Mouse (Mus musculus): ENCODE data around the gene Serpinb12. TPM values are rescaled to one million over a fixed set of nuclear protein-coding genes. Genes with fewer than 3 reads are reported as not detected.
"Not testable (repeated sequence)": the region's sequence is repeated elsewhere in the genome, so short reads cannot be mapped to it uniquely, and the experiment has no call there.

The Serpinb12 gene
- polyA plus RNA-seq (2014; fragmentation: Nextera tagmentation; extraction: Ambion mirVana) = not detected in 2 replicates

- Histone ChIP-seq H3K9ac (ENCODE audit: low read length) (no peak within 1 kb of the TSS), H3K4me3 (ENCODE audit: low read depth, low read length) (no peak within 1 kb of the TSS), H3K4me1 (ENCODE audit: control insufficient read depth, insufficient read depth, low read length) (no peaks in the 10 kb centered on the region), H3K27ac (replicated peaks; ENCODE audit: low read depth, low read length) (no peak within 1 kb of the TSS), H3K9me3 (ENCODE audit: control insufficient read depth, low read length) (no peaks in the 10 kb centered on the region), H3K4me2 (ENCODE audit: low read depth, severe bottlenecking) (no peak within 1 kb of the TSS), H3K27me3 (ENCODE audit: control insufficient read depth, insufficient read depth, low read length) (no peaks in the 10 kb centered on the region), H3K36me3 (ENCODE audit: control insufficient read depth, insufficient read depth, low read length) (no peaks in the 10 kb centered on the region)
- ATAC-seq (ENCODE audit: insufficient number of reproducible peaks, low FRiP score, low TSS enrichment, low read depth) (no peak), DNase-seq (ENCODE audit: low spot score) (no peak)
- WGBS = 84% methylated on average over 6 of the region's 6 CpGs
Measured at GRCm38 (mm10) chr1:106934265-106934664, at the start of gene Serpinb12. TSS of gene Serpinb12 (plus strand) at chr1:106934449.

- not testable (repeated sequence) for H3K4me1 ChIP-seq (ENCODE audit: control insufficient read depth, insufficient read depth, low read length); H3K27ac ChIP-seq (replicated peaks; ENCODE audit: low read depth, low read length); H3K27me3 ChIP-seq (ENCODE audit: control insufficient read depth, insufficient read depth, low read length); H3K9ac ChIP-seq (ENCODE audit: low read length); H3K4me3 ChIP-seq (ENCODE audit: low read depth, low read length); H3K9me3 ChIP-seq (ENCODE audit: control insufficient read depth, low read length); H3K36me3 ChIP-seq (ENCODE audit: control insufficient read depth, insufficient read depth, low read length); ATAC-seq (ENCODE audit: insufficient number of reproducible peaks, low FRiP score, low TSS enrichment, low read depth); DNase-seq (ENCODE audit: low spot score); H3K4me2 ChIP-seq (ENCODE audit: low read depth, severe bottlenecking)
Measured at GRCm38 (mm10) chr1:106895142-106895541, 39.1 kb upstream of the Serpinb12 start.

DNA sequence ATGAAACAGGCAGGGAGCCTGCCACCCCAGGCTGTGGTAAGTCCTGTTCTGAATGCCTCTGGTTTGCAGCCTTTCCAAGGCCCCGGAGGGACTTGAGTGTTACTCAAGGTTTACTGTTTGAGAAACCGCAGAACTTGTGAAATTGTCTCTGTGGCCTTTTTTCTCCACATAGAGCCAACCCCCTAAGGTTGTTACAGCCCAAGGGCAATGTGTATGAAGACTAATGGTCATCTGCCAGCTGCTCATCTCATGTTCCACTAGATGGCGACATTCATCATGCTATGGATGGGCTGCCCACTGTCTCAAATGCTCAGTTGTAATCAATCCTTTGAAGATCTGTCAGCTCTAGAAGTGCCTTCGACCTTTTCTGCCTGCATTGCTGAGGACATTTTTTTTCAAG lies 32.8 kb upstream of the Serpinb12 start:
- Histone ChIP-seq H3K4me3 (ENCODE audit: low read depth, low read length) (no peak overlapping the region), H3K27ac (replicated peaks; ENCODE audit: low read depth, low read length) (no peak overlapping the region), H3K4me1 (ENCODE audit: control insufficient read depth, insufficient read depth, low read length) (no peaks in the 10 kb centered on the region), H3K4me2 (ENCODE audit: low read depth, severe bottlenecking) (no peak overlapping the region), H3K9ac (ENCODE audit: low read length) (no peak overlapping the region), H3K9me3 (ENCODE audit: control insufficient read depth, low read length) (no peaks in the 10 kb centered on the region), H3K27me3 (ENCODE audit: control insufficient read depth, insufficient read depth, low read length) (no peaks in the 10 kb centered on the region), H3K36me3 (ENCODE audit: control insufficient read depth, insufficient read depth, low read length) (no peaks in the 10 kb centered on the region)
- DNase-seq (ENCODE audit: low spot score) (peak; percentile 23), ATAC-seq (ENCODE audit: insufficient number of reproducible peaks, low FRiP score, low TSS enrichment, low read depth) (no peak)
- WGBS = 33% methylated on average over 4 of the region's 4 CpGs

GRCm38 (mm10) chr1:106931954-106932353 lies 2.3 kb upstream of the Serpinb12 start:
- no peak overlapping the region for H3K4me2 ChIP-seq (ENCODE audit: low read depth, severe bottlenecking)
- H3K4me1 ChIP-seq (ENCODE audit: control insufficient read depth, insufficient read depth, low read length) = no peaks in the 10 kb centered on the region
- no peaks in the 10 kb centered on the region for H3K9me3 ChIP-seq (ENCODE audit: control insufficient read depth, low read length)
- no peak overlapping the region for H3K4me3 ChIP-seq (ENCODE audit: low read depth, low read length)
- no peak overlapping the region for H3K9ac ChIP-seq (ENCODE audit: low read length)
- no peak for ATAC-seq (ENCODE audit: insufficient number of reproducible peaks, low FRiP score, low TSS enrichment, low read depth)
- H3K27me3 ChIP-seq (ENCODE audit: control insufficient read depth, insufficient read depth, low read length) = no peaks in the 10 kb centered on the region
- no peak for DNase-seq (ENCODE audit: low spot score)
- no peak overlapping the region for H3K27ac ChIP-seq (replicated peaks; ENCODE audit: low read depth, low read length)
- 87% methylated on average over 4 of the region's 4 CpGs for WGBS
- H3K36me3 ChIP-seq (ENCODE audit: control insufficient read depth, insufficient read depth, low read length) = no peaks in the 10 kb centered on the region

GRCm38 (mm10) chr1:106933658-106934057 lies 591 bp upstream of the Serpinb12 start:
- no peak for DNase-seq (ENCODE audit: low spot score)
- Histone ChIP-seq H3K4me3 (ENCODE audit: low read depth, low read length) (no peak overlapping the region), H3K27ac (replicated peaks; ENCODE audit: low read depth, low read length) (no peak overlapping the region), H3K4me2 (ENCODE audit: low read depth, severe bottlenecking) (no peak overlapping the region), H3K4me1 (ENCODE audit: control insufficient read depth, insufficient read depth, low read length) (no peaks in the 10 kb centered on the region), H3K9ac (ENCODE audit: low read length) (no peak overlapping the region), H3K27me3 (ENCODE audit: control insufficient read depth, insufficient read depth, low read length) (no peaks in the 10 kb centered on the region), H3K9me3 (ENCODE audit: control insufficient read depth, low read length) (no peaks in the 10 kb centered on the region), H3K36me3 (ENCODE audit: control insufficient read depth, insufficient read depth, low read length) (no peaks in the 10 kb centered on the region)
- ATAC-seq (ENCODE audit: insufficient number of reproducible peaks, low FRiP score, low TSS enrichment, low read depth) = no peak

DNA sequence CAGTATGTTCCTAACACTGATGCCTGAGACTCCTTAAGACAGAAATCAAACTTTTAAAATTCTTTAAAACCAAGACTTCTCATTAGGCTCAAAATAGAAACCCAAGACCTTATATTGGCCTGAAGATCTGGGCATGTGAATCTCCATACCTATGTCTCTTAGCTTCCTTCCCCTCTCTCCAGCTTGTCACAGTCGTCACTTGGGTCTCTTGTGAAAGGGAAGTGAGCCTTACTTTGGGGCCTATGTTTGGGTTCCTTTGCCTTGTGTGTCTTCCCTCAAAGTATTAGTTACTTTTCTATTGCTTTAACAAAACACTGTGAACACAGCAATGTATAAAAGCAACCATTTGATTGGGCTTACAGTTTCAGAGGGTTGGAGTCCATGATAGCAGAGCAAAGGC lies 13.0 kb downstream of the Serpinb12 start:
- no peak overlapping the region for H3K4me3 ChIP-seq (ENCODE audit: low read depth, low read length)
- H3K9ac ChIP-seq (ENCODE audit: low read length) = no peak overlapping the region
- no peaks in the 10 kb centered on the region for H3K9me3 ChIP-seq (ENCODE audit: control insufficient read depth, low read length)
- H3K4me1 ChIP-seq (ENCODE audit: control insufficient read depth, insufficient read depth, low read length) = no peaks in the 10 kb centered on the region
- H3K36me3 ChIP-seq (ENCODE audit: control insufficient read depth, insufficient read depth, low read length) = no peaks in the 10 kb centered on the region
- no peaks in the 10 kb centered on the region for H3K27me3 ChIP-seq (ENCODE audit: control insufficient read depth, insufficient read depth, low read length)
- ATAC-seq (ENCODE audit: insufficient number of reproducible peaks, low FRiP score, low TSS enrichment, low read depth) = no peak
- no peak overlapping the region for H3K4me2 ChIP-seq (ENCODE audit: low read depth, severe bottlenecking)
- H3K27ac ChIP-seq (replicated peaks; ENCODE audit: low read depth, low read length) = no peak overlapping the region
- WGBS = 83% methylated on average over 1 of the region's 1 CpGs
- DNase-seq (ENCODE audit: low spot score) = no peak

DNA sequence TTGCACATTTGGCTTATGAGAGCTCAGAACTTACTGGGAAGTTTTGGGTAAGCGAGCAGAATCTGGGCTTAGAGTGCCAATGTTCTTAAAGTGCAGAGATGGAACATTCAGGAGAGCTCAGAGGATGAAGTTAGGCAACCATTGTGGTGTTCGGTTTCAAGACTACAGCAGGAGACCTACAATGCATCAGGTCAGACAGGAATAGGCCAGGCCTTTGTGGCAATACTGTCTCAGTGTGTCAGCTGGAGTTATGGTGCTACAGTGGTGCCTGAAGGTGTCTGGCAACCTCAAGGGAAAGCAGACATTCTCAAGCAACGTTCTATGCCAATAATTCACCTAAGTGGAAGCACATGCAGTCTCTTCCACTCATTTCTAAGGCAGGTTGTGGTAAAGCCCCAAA lies 25.7 kb downstream of the Serpinb12 start:
- ATAC-seq (ENCODE audit: insufficient number of reproducible peaks, low FRiP score, low TSS enrichment, low read depth) = no peak
- whole genome bisulfite sequencing = 66% methylated on average over 3 of the region's 3 CpGs
- Histone ChIP-seq H3K36me3 (ENCODE audit: control insufficient read depth, insufficient read depth, low read length) (no peaks in the 10 kb centered on the region), H3K9me3 (ENCODE audit: control insufficient read depth, low read length) (no peaks in the 10 kb centered on the region), H3K4me2 (ENCODE audit: low read depth, severe bottlenecking) (no peak overlapping the region), H3K4me1 (ENCODE audit: control insufficient read depth, insufficient read depth, low read length) (no peaks in the 10 kb centered on the region), H3K27ac (replicated peaks; ENCODE audit: low read depth, low read length) (no peak overlapping the region), H3K9ac (ENCODE audit: low read length) (no peak overlapping the region), H3K27me3 (ENCODE audit: control insufficient read depth, insufficient read depth, low read length) (no peaks in the 10 kb centered on the region), H3K4me3 (ENCODE audit: low read depth, low read length) (no peak overlapping the region)
- DNase-seq (ENCODE audit: low spot score) = no peak

- no peaks in the 10 kb centered on the region for H3K4me1 ChIP-seq (ENCODE audit: control insufficient read depth, insufficient read depth, low read length)
- no peak overlapping the region for H3K27ac ChIP-seq (replicated peaks; ENCODE audit: low read depth, low read length)
- H3K27me3 ChIP-seq (ENCODE audit: control insufficient read depth, insufficient read depth, low read length) = no peaks in the 10 kb centered on the region
- H3K4me2 ChIP-seq (ENCODE audit: low read depth, severe bottlenecking) = no peak overlapping the region
- DNase-seq (ENCODE audit: low spot score) (no peak), ATAC-seq (ENCODE audit: insufficient number of reproducible peaks, low FRiP score, low TSS enrichment, low read depth) (no peak)
- WGBS = 51% methylated on average over 3 of the region's 3 CpGs
- H3K9ac ChIP-seq (ENCODE audit: low read length) = no peak overlapping the region
- no peak overlapping the region for H3K4me3 ChIP-seq (ENCODE audit: low read depth, low read length)
- no peaks in the 10 kb centered on the region for H3K9me3 ChIP-seq (ENCODE audit: control insufficient read depth, low read length)
- no peaks in the 10 kb centered on the region for H3K36me3 ChIP-seq (ENCODE audit: control insufficient read depth, insufficient read depth, low read length)
Measured at GRCm38 (mm10) chr1:106961023-106961422, 26.8 kb downstream of the Serpinb12 start.

- Histone ChIP-seq H3K27me3 (ENCODE audit: control insufficient read depth, insufficient read depth, low read length) (no peaks in the 10 kb centered on the region), H3K9me3 (ENCODE audit: control insufficient read depth, low read length) (no peaks in the 10 kb centered on the region), H3K27ac (replicated peaks; ENCODE audit: low read depth, low read length) (no peak within 1 kb of the TSS), H3K4me1 (ENCODE audit: control insufficient read depth, insufficient read depth, low read length) (no peaks in the 10 kb centered on the region), H3K4me2 (ENCODE audit: low read depth, severe bottlenecking) (no peak within 1 kb of the TSS), H3K4me3 (ENCODE audit: low read depth, low read length) (no peak within 1 kb of the TSS), H3K36me3 (ENCODE audit: control insufficient read depth, insufficient read depth, low read length) (no peaks in the 10 kb centered on the region), H3K9ac (ENCODE audit: low read length) (no peak within 1 kb of the TSS)
- ATAC-seq (ENCODE audit: insufficient number of reproducible peaks, low FRiP score, low TSS enrichment, low read depth) = no peak
- DNase-seq (ENCODE audit: low spot score) = no peak
Measured at GRCm38 (mm10) chr1:106980684-106981083, 46.4 kb downstream of the Serpinb12 start, which contains the start of gene Serpinb13. TSS of gene Serpinb13 (plus strand) at chr1:106980984.

Data from limb, embryonic 11.5 days (tissue).